Mouse (Mus musculus): Measurements from ENCODE around the gene Ahcyl1. TPM values are rescaled to one million over a fixed set of nuclear protein-coding genes. Genes with fewer than 3 reads are reported as not detected.

Gene Ahcyl1
- total and polyA plus RNA-seq, 3 experiments = 31.3 to 83.4 (median 32.5) TPM

DNA sequence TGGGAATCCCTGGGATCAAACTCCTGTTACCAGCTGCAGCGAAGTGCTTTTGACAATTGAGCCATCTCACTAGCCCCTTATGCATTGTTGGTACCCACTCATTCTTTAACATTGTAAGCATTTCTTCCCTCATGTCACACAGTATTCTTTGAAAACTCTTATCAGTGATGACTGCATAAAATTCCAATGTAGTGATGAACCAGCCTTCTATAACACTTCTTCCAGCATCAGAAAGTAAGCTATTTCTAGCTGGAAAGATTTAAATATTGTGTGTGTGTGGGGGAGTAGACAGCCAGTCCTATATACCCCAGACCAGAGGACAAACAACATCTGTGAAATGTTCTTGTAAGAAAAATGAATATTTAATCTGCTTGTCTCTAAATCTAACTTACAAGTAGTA lies 37.0 kb upstream of the Ahcyl1 start:
- DNase-seq (ENCODE audit: extremely low read depth) = no peak
- H3K36me3 ChIP-seq (replicated peaks in 1 of 2; ENCODE audit: control insufficient read depth in 1 of 2, insufficient read depth in 1 of 2, low read length in 1 of 2) = no peaks in the 10 kb centered on the region
- no peak overlapping the region for H3K9ac ChIP-seq (ENCODE audit: insufficient read depth, low read depth)
- no peak overlapping the region for H3K4me2 ChIP-seq (ENCODE audit: insufficient read depth, low read depth, poor library complexity, severe bottlenecking)
- in situ Hi-C loops (cut with MboI; ENCODE audit: low pct_ligation_motif_present, low pct_unique_long_range_greater_than_20kb, low sequenced_read_pairs) = no loop called here
- H3K9me3 ChIP-seq (replicated peaks; ENCODE audit: low read length) = no peaks in the 10 kb centered on the region
- peaks cover 2% of the 10 kb centered on the region for H3K27me3 ChIP-seq (replicated peaks)
- 0 out of 4 replicates have a peak, but pooled peaks cover 0 to 2% of the 10 kb centered on the region in 2 experiments for H3K4me1 ChIP-seq (ENCODE audit: control insufficient read depth in 1 of 2, insufficient read depth in 2 of 2)
- H3K4me3 ChIP-seq (replicated peaks in 1 of 3; ENCODE audit: low read depth in 2 of 3, low read length in 2 of 3, poor library complexity in 1 of 3) = no peak overlapping the region
- no peak overlapping the region for H3K27ac ChIP-seq (ENCODE audit: insufficient read depth, low read depth)
- no peaks in the 10 kb centered on the region for H3K79me2 ChIP-seq (replicated peaks; ENCODE audit: control insufficient read depth, extremely low read depth, insufficient read depth, poor library complexity, severe bottlenecking)
- no peak for TF ChIP-seq TBP (conservative IDR thresholded peaks at IDR 0.05; ENCODE audit: low read depth, low read length)
- TF ChIP-seq TCF12 (IDR thresholded peaks at IDR 0.05; ENCODE audit: low read depth, low read length) = no peak
- TF ChIP-seq JUN (IDR thresholded peaks at IDR 0.05; ENCODE audit: insufficient read depth, low read depth, low read length) = no peak
- TF ChIP-seq IRF4 (IDR thresholded peaks at IDR 0.05; ENCODE audit: low read depth, low read length) = no peak
- TF ChIP-seq ELF1 (IDR thresholded peaks at IDR 0.05; ENCODE audit: low read depth, low read length) = no peak
- no peak for TF ChIP-seq SMC3 (IDR thresholded peaks at IDR 0.05; ENCODE audit: low read depth, low read length)
- no peak for TF ChIP-seq MAX (IDR thresholded peaks at IDR 0.05; ENCODE audit: low read length)
- no peak for TF ChIP-seq KAT2A (IDR thresholded peaks at IDR 0.05; ENCODE audit: insufficient replicate concordance, low read length)
- TF ChIP-seq EP300 (IDR thresholded peaks at IDR 0.05; ENCODE audit: low read length) = no peak
- no peak for TF ChIP-seq RCOR1 (conservative IDR thresholded peaks at IDR 0.05; ENCODE audit: low read depth, low read length)
- no peak for TF ChIP-seq POLR2AphosphoS2 (IDR thresholded peaks at IDR 0.05; ENCODE audit: low read depth, low read length)
- TF ChIP-seq PAX5 (IDR thresholded peaks at IDR 0.05; ENCODE audit: low read length) = no peak
- TF ChIP-seq HCFC1 (IDR thresholded peaks at IDR 0.05; ENCODE audit: low read depth, low read length) = no peak
- TF ChIP-seq CHD2 (IDR thresholded peaks at IDR 0.05; ENCODE audit: low read length) = no peak
- TF ChIP-seq MXI1 (IDR thresholded peaks at IDR 0.05; ENCODE audit: low read depth, low read length) = no peak
- no peak for TF ChIP-seq ZNF384 (IDR thresholded peaks at IDR 0.05; ENCODE audit: low read depth, low read length)
- TF ChIP-seq CTCF (conservative IDR thresholded peaks at IDR 0.05 in 1 of 2, IDR thresholded peaks at IDR 0.05 in 1 of 2; ENCODE audit: low read depth in 2 of 2, low read length in 2 of 2) = no peak
- dilution Hi-C loops (cut with MboI; ENCODE audit: extremely low pct_ligation_motif_present, extremely low pct_unique_long_range_greater_than_20kb, low sequenced_read_pairs) = no loop called here

DNA sequence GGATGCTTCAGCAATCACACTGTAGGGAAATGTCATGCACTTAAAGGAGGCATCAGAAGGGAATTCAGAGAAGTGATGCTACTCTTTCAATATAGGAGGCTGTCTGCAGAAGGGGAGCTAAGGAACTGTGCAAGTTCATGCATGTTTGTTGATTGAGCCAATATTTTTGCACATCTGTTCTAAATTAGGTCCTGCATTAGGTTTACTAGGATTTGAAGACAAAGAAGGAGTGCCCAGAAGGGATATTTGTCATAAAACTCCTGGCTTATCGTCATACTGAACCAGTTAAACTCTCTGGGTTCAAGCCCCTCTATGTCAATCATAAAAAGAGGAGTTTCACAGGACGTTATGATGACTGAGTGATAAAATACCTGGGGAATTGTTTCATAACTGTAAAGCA lies 33.9 kb upstream of the Ahcyl1 start:
- TF ChIP-seq ELF1 (IDR thresholded peaks at IDR 0.05; ENCODE audit: low read depth, low read length) (no peak), USF1 (IDR thresholded peaks at IDR 0.05; ENCODE audit: low read depth, low read length) (no peak)
- Histone ChIP-seq H3K4me1 (ENCODE audit: control insufficient read depth in 1 of 2, insufficient read depth in 2 of 2) (0 out of 4 replicates have a peak, but pooled peaks cover 0 to 2% of the 10 kb centered on the region in 2 experiments), H3K27me3 (replicated peaks) (peaks cover 2% of the 10 kb centered on the region), H3K9me3 (replicated peaks; ENCODE audit: low read length) (no peaks in the 10 kb centered on the region), H3K36me3 (replicated peaks in 1 of 2; ENCODE audit: control insufficient read depth in 1 of 2, insufficient read depth in 1 of 2, low read length in 1 of 2) (no peaks in the 10 kb centered on the region), H3K9ac (ENCODE audit: insufficient read depth, low read depth) (no peak overlapping the region), H3K79me2 (replicated peaks; ENCODE audit: control insufficient read depth, extremely low read depth, insufficient read depth, poor library complexity, severe bottlenecking) (no peaks in the 10 kb centered on the region), H3K4me3 (replicated peaks in 1 of 3; ENCODE audit: low read depth in 2 of 3, low read length in 2 of 3, poor library complexity in 1 of 3) (no peak overlapping the region), H3K4me2 (ENCODE audit: insufficient read depth, low read depth, poor library complexity, severe bottlenecking) (no peak overlapping the region), H3K27ac (ENCODE audit: insufficient read depth, low read depth) (no peak overlapping the region)
- dilution Hi-C loops (cut with MboI; ENCODE audit: extremely low pct_ligation_motif_present, extremely low pct_unique_long_range_greater_than_20kb, low sequenced_read_pairs) = no loop called here
- in situ Hi-C loops (cut with MboI; ENCODE audit: low pct_ligation_motif_present, low pct_unique_long_range_greater_than_20kb, low sequenced_read_pairs) = no loop called here
- no peak for DNase-seq (ENCODE audit: extremely low read depth)
